Mouse (Mus musculus) hindbrain, embryonic 10.5 days (tissue): ENCODE data around the gene Nek11. TPM values are rescaled to one million over a fixed set of nuclear protein-coding genes. Genes with fewer than 3 reads are reported as not detected.

Experiments
- polyA plus RNA-seq: library from polyadenylated mRNA; unstranded; fragments of >200 nt; fragmentation: Nextera tagmentation; extraction: Ambion mirVana; gene quantifications from 2 replicates; pipeline ENCODE4 v1.2.1, GENCODE M21; 2016

The Nek11 gene
- polyA plus RNA-seq, 1 experiment from 2014 or later = 1.5 TPM

Other genes starting within 250 kb of the Nek11 start
- gene Aste1, start 132 bp downstream of the Nek11 start, polyA plus RNA-seq = 15.0 and 15.4 TPM in 2 replicates
- gene Atp2c1, start 131.8 kb upstream of the Nek11 start, polyA plus RNA-seq = 47.9 and 65.4 TPM in 2 replicates
- gene Pik3r4, start 247.5 kb upstream of the Nek11 start, polyA plus RNA-seq = 22.5 and 22.6 TPM in 2 replicates